Mouse (Mus musculus) lung, adult 2 months (tissue): ENCODE data around the gene Proca1. TPM values are rescaled to one million over a fixed set of nuclear protein-coding genes. Genes with fewer than 3 reads are reported as not detected.

Experiments
- DNase-seq: peaks from one replicate; pipeline ENCODE4 v3.0.0; 2022
- H3K4me1 ChIP-seq: fragments of 200-500 bp; 2 replicates; pipeline ENCODE4 v1.6.1; 2011; ENCODE audit warnings: low read length; ENCODE audit not compliant: control insufficient read depth, insufficient read depth
- H3K4me3 ChIP-seq: fragments of 200-500 bp; replicated peaks from 2 replicates; pipeline ENCODE3; 2011; ENCODE audit warnings: low read depth, mild to moderate bottlenecking, control low read depth, low read length; ENCODE audit errors: extremely low read depth
- CTCF ChIP-seq: fragments of 200-500 bp; IDR thresholded peaks from 2 replicates; pipeline ENCODE4 v1.5.1; 2011; ENCODE audit warnings: mild to moderate bottlenecking, low read length, control low read depth; ENCODE audit not compliant: insufficient read depth
- POLR2A ChIP-seq: fragments of 200-500 bp; IDR thresholded peaks from 2 replicates; pipeline ENCODE4 v1.6.1; 2011; ENCODE audit warnings: low read depth, mild to moderate bottlenecking, control low read depth, low read length, borderline replicate concordance; ENCODE audit errors: extremely low read depth
- WGBS: fragments of 180-500 bp; shearing (Covaris S2); methylation state at CpG from one replicate; pipeline ENCODE4 v1.1.7; 2018; 5-methylcytosine and 5-hydroxymethylcytosine counted together
- polyA plus RNA-seq: library from polyadenylated mRNA; depleted of rRNA; stranded (reverse); fragments of >200 nt; gene quantifications from 2 replicates; pipeline ENCODE4 v1.2.3, GENCODE M21; 2012

Gene Proca1
- polyA plus RNA-seq, 1 experiment = 1.4 TPM

DNA sequence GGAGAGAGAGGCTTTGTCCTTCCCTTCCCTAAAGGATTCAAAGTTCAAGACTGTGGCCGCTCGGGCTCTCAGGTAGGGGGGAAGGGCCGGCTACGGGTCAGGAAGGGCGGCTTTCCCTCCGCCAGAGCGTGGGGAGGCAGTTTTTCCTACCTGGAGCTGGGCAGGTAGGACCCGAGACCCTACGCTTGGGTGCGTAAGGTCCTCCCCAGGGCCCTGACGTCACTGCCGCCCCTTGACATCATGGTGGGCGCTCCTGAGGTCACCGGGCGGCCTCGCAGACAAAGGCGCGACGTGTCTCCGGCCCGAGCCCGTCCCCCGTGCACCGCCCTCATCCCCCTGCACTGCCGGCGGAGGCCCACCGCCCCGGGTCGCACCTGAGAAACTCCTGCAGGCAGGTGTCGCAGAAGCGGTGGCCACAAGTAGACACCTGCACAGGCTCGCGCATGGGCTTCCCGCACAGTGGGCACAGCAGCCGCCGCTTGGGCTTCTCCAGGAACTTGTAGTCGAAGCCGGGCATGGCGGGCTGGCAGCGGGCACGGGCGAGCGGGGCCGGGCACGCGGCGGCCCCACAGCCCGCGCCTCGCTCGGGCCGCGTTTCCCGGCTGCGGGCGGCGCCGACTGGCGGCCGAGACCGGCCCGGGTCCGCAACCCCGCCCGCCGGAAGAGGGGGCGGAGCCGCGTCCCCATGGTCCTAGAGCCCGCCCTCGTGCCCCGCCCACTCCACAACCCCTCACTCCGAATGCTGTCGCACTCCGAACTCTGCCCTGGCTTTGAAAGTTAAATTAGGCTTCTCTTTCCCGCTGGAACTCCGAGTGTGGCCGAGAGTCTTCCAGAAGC, 28.1 kb upstream of the Proca1 start, which contains the start of gene Traf4:
Gene Traf4, minus strand, starts transcription at position 666 of the 837 bp plus-strand sequence.
- peak within 1 kb of the TSS; percentile 80 for H3K4me3 ChIP-seq

DNA sequence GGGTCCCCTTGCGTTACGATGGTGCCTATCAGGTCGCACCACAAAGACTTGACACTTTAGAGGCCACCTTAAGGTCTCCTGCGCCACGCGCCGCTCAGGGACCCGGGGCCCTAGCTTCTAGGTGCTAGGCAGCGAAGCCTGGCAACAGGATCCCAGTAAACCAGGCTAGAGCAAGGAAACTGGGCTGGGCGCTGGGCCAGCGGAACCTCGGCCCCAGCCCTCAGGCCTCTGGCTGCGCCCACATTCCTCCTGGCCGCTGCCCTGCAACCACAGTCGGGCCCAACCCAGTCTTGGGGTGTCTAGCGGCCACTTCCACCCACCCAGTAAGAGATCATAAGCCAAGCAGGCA, 27.5 kb upstream of the Proca1 start:
- TF ChIP-seq CTCF (no peak), POLR2A (no peak)
- H3K4me3 ChIP-seq = peak overlapping the region; percentile 68
- H3K4me1 ChIP-seq = peaks cover 10% of the 10 kb centered on the region
- WGBS = 1% methylated on average over 16 of the region's 16 CpGs
- no peak for DNase-seq

More for the DNA sequence above, 28.1 kb upstream of the Proca1 start, which contains the start of gene Traf4:
- H3K4me1 ChIP-seq = peaks cover 10% of the 10 kb centered on the region
- WGBS = under 1% methylated on average over 76 of the region's 78 CpGs
- DNase-seq = peak; percentile 87
- no peak for TF ChIP-seq CTCF
- peak; percentile 51; the same call in 1 of the 2 replicates for TF ChIP-seq POLR2A

- no peak overlapping the region for H3K4me3 ChIP-seq
- DNase-seq = no peak
- WGBS = 56% methylated on average over 4 of the region's 4 CpGs
- H3K4me1 ChIP-seq = peaks cover 10% of the 10 kb centered on the region
- no peak for TF ChIP-seq POLR2A
- no peak for TF ChIP-seq CTCF
Observed at GRCm38 (mm10) chr11:78166161-78166560, 27.0 kb upstream of the Proca1 start.

- 83% methylated on average over 6 of the region's 6 CpGs for WGBS
Observed at GRCm38 (mm10) chr11:78166640-78167039, 26.6 kb upstream of the Proca1 start.

GRCm38 (mm10) chr11:78167257-78167959, 25.8 kb upstream of the Proca1 start:
- peaks cover 10% of the 10 kb centered on the region for H3K4me1 ChIP-seq
- WGBS = 92% methylated on average over 14 of the region's 14 CpGs
- no peak overlapping the region for H3K4me3 ChIP-seq
- no peak for DNase-seq
- TF ChIP-seq CTCF (no peak), POLR2A (no peak)

More at GRCm38 (mm10) chr11:78166640-78167039, 26.6 kb upstream of the Proca1 start:
- no peak for TF ChIP-seq POLR2A
- TF ChIP-seq CTCF = no peak
- DNase-seq = no peak
- peaks cover 10% of the 10 kb centered on the region for H3K4me1 ChIP-seq
- no peak overlapping the region for H3K4me3 ChIP-seq

GRCm38 (mm10) chr11:78168541-78169468, 24.4 kb upstream of the Proca1 start:
- 51% methylated on average over 19 of the region's 19 CpGs for WGBS
- H3K4me3 ChIP-seq = peak overlapping the region; percentile 6
- peaks cover 5% of the 10 kb centered on the region; the same call in 1 of the 2 replicates for H3K4me1 ChIP-seq
- no peak for TF ChIP-seq CTCF
- TF ChIP-seq POLR2A = no peak
- DNase-seq = no peak

GRCm38 (mm10) chr11:78170306-78170705, 22.9 kb upstream of the Proca1 start:
- 87% methylated on average over 15 of the region's 15 CpGs for WGBS
- Histone ChIP-seq H3K4me1 (no peaks in the 10 kb centered on the region), H3K4me3 (no peak overlapping the region)
- TF ChIP-seq CTCF (no peak), POLR2A (no peak)
- DNase-seq = no peak

DNA sequence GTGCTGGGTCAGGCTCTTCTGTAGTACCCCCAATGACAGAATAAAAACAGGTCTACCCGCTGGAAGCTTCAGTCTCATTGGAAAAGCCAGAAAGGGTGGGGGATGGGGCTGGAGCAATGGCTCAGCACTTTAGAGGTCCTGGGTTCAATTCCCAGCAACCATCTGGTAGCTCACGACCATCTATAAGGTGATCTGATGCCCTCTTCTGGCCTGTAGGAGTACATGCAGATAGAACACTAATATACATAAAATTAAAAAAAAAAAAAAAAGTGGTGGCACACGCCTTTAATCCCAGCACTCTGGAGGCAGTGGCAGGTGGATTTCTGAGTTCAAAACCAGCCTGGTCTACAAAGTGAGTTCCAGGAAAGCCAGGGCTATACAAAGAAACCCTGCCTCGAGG, 21.9 kb upstream of the Proca1 start:
- TF ChIP-seq CTCF = 0 out of 2 replicates have a peak, but pooled peaks have one; percentile 19
- no peak for TF ChIP-seq POLR2A
- no peak overlapping the region for H3K4me3 ChIP-seq
- peak; percentile 3 for DNase-seq
- H3K4me1 ChIP-seq = peaks cover 3% of the 10 kb centered on the region; the same call in 1 of the 2 replicates
- 74% methylated on average over 4 of the region's 4 CpGs for WGBS
